Mouse (Mus musculus): ENCODE measurements around the gene Ciz1.

The Ciz1 gene

DNA sequence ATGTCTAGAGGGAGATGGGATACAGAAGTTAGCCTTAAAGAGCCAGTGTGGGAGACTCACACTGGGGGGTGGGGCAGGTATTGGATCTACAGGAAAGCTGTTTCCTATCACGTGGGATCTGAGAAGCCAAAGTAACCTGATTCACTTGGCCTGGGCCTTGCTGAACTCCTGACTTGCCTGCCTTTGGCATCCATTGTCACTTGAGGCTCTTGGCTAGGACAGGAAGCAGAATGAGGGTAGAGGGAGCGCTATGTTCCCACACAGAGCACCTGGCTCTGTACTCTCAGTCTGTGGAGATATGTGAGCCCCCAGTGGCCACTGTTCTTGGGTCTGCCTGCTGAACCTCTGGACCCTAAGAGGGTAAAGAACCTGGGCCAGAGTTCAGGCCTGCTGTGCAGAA, 64.4 kb downstream of the Ciz1 start:
- DNase-seq (ENCODE audit: low spot score in 2 of 2): no peak

DNA sequence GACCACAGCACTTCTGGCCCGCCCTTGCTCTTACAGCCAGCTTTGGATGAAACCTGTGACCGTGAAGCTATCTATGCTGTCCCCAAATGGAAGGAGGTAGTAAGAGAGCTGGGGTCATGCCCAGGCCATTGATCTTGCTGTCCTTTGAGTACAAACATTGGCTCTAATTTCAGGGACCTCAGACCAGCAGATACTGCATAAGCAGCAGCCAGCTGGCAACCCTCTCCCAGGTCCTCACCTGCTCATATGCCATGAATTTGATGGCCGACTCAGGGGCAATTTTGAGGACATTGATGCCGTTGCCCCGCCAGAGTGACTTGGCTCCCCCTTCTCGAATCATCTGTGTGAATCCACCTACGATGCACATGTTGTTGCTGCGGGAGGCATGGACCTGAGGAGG, 65.4 kb downstream of the Ciz1 start:
- no peak for DNase-seq (ENCODE audit: low spot score in 2 of 2)

DNA sequence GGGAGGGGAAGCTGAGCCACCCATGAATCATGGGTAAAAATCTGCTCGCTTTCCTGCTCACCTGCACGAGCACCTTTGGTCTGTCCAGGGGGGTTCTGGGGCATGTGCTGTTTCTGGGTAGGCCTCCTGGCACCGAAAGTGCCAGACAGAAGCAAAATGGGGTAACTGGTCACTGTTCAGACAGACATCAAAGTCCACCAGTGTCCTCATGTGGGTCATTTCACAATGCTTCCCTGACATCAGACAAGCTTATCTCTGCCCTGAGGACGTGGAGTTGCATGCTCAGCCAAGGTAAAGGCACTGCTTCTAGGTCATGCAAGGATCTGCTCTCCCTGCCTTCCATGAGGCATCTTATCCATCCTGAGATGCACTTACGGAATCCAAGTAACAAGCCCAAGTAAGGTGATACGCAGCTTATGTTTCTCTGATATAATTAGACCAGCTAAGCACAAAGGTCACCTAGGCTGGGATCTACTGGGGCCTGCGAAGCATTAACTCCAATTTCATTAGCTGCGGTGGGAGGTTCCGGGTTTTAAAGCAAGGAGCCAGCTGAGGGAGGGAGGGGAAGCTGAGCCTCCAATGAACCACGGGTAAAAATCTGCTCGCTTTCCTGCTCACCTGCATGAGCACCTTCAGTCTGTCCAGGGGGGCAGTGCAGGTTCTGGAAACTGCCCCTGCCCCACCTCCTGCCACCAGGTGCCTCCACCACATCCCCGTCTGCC, 66.5 kb downstream of the Ciz1 start:
- no peak for DNase-seq (ENCODE audit: low spot score in 2 of 2)

DNA sequence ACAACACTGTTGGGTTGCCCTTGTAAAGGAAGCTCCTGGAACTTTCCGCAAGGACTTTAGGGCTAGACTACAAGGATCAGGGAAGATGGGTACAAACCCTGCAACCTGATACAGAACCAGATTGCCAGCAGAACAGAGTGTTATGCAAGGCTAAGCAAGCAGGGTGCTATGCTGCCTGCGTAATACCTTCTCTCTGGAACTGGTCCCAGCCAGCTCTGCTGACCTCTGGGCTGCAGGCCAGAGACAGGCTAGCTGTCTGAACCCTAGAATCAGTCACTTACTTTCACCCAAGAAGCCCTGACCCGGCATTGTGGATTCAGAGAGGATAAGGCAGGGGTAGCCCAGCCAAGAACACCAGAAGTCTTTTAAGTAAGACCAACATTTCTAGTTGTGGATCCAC, 67.2 kb downstream of the Ciz1 start:
- no peak for DNase-seq (ENCODE audit: low spot score in 2 of 2)

DNA sequence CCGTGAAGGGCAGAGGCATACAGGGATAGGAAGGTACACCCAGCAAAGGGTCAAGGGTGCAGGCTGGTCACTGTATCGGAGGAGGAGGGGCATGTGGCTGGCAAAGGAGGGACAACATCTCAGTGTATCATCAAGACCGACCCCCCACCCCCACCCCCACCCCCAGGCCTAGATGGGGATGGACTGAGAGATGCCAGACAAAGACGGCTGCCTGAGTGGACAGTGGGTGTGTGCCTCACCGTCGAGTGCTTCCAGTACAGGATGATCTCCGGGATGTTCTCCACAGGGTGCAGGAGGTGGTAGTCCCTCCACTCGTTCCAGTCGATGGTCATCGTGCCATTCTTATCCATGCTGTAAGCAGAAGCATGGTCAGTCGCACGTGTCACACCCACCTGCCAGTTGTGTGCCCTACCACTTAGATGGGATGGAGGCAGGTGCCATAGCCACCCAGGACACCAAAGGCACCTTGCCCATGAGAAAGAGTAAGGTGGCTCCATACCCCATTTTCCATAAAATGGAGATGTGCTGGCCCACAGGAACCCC, 68.0 kb downstream of the Ciz1 start:
- no peak for DNase-seq (ENCODE audit: low spot score in 2 of 2)

DNA sequence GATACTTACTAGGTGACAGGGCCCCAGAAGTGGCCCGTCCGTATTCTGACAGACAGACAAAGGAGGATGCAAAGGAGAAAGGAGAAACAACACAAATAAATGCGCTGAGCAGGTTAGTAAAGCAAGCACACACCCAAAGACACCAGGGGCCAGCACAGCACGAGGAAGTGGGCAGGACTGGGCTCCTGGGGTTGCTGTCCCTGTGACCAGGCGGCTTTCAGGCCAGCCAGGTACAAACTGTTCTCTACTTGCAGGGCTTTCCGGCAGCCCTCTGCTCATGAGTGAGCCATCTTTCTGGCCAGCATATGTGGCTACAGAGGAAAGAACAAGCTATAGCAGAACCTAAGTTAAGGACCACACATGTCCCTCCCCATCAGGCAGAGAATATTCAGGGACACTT, 68.5 kb downstream of the Ciz1 start:
- DNase-seq (ENCODE audit: low spot score in 2 of 2): no peak

DNA sequence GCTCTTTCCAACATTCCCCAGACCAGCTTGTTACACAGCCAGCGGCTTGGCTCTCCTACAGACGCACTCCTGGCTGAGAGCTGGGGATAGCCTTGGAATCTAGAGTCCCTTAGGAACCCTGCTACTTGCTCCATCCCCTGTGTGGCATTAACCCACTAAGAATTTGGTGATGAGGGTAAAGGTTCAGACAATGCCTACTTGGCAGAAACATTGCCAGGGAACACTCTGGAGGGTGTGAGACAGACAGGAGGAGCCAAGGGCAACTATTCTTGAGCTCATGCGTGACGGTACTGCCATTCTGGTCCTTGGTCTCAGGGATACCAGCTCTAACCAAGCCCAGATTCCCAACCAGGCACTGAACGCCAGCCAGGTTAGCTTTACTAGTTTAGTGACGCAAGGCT, 69.7 kb downstream of the Ciz1 start:
- DNase-seq (ENCODE audit: low spot score in 2 of 2): no peak

DNA sequence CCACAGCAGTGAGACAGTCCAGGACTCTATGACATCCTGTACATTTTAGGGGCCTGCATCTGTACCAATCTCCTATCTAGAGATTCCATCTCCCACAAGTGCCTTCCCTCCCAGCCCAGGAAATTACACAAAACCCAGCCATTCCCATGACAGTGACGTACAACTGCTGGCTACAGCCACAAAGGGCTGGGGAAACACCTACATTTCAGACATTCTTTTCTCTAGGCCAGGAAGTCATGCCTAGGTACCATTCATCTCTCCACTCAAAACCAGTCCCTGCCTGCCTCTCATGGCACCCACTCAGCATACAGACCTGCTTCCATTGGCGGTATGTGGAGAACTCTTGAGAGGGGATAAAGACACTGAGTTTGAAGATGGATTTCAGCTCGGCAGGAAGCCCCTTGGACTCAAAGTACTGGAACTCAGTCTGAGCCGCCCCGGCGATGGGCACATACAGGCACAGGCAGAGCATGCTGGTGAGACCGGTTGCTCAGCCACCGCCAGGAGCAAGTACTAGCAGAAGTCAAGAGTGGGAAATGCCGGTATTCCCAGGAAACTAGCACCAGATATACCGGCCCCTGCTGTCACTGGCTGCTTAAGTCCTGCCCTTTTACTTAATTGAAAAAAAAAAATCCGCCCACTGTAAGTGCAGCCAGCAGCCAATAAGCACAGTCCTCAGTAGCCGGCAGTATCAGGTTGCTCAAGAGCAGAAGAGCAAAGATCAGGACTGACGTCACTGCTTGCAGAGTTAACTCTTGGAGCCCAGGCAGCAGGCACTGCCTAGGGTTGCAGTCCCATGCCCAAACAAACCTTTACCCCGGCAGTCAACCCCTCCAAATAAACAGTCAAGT, 71.6 kb downstream of the Ciz1 start:
- DNase-seq (ENCODE audit: low spot score in 2 of 2): peak in 1 of 2 experiments; percentile 23

DNA sequence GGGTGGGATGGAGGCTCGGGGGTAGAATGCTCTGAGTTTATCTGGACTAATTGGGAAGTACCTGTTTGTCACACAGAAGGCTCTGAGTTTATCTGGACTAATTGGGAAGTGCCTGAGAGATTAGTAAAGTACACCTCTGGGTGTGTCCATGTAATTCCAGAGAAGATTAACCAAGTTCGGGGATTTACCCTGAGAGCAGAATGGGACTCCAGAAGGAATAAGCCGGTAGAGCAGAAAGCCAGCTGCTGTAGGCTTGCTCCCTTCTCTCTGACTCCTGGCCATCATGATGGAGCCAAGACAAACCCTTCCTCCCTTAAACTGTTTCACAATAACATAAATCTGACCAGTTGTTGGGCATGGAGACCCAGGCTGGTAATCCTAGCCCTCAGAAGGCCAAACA, 72.7 kb downstream of the Ciz1 start:
- DNase-seq (ENCODE audit: low spot score in 2 of 2): no peak

DNA sequence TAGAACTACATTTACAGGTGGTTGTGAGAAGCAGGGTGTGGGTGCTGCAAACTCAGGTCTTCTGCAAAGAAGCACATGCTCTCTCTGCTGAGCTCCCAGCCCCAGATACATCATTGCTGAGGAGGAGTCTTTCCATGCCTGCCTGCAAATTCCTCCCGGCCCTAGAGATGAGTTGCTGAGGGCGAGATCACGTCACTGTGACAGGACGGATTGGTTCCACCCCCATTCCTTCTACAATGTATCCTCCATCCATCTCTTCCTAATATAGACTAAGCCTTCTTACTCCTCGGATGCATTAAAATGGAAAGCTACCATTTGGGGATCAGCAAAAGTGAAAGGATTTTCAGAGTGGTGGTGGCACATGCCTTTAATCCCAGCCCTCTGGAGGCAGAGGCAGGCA, 73.4 kb downstream of the Ciz1 start:
- DNase-seq (ENCODE audit: low spot score in 2 of 2): no peak

DNA sequence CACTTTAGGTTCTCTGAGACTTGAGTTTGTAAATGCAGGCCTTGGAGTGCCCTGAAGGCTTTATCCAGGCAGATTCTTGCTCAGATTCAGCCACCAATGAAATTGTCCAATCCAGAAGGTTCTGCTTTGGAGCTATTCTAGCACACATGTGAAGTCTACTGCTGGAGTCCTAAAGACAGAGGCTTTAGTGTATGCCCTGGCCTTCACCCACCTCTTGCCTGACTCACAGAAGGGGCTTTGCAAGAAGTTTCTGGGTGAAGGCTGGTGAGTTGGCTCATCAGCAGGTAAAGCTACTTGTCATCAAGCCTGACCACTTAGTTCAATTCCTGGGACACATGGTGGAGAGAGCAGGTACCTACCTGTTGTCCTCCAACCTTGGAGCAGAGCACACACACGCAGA, 74.0 kb downstream of the Ciz1 start:
- no peak for DNase-seq (ENCODE audit: low spot score in 2 of 2)

DNA sequence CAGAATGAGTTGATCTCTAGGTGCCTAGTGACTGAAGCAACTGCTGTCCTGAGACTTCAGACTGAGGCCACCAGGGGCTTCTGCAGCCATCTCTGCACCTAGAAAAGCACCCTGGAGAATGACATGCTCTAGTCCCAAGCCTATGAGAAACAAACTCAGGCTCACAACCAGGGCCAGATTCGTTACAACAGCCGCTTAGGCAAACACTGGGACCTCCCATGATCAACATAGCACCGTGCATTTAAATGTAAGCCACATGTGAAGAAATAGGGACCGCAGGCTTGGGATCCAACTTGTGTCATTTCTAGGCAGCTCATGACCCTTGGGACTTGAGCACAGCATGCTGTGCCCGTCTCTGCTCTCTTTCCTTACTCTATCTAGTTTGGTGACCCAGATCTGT, 75.6 kb downstream of the Ciz1 start:
- no peak for DNase-seq (ENCODE audit: low spot score in 2 of 2)

DNA sequence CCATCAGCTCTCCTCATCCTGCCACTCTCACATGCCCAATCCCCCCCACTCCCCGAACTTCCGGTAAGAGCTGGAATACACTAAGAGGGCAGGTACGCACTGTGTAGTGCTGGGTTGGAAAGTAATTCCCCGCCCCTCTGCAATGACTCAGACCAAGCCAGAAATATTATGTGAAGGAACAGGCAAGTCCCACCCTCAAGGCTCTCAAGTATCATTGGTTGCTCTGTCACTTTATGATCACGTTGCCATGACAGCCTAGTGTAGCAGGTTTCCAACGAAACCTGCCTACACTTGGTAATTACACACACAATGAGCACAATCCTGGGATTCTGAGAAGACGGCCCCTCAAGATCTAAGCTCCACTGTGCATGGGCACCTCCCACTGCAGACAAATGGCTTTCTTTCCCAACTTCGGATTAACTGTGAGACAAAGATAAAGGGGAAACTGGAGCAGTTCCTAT, 76.2 kb downstream of the Ciz1 start:
- DNase-seq (ENCODE audit: low spot score in 2 of 2): no peak

DNA sequence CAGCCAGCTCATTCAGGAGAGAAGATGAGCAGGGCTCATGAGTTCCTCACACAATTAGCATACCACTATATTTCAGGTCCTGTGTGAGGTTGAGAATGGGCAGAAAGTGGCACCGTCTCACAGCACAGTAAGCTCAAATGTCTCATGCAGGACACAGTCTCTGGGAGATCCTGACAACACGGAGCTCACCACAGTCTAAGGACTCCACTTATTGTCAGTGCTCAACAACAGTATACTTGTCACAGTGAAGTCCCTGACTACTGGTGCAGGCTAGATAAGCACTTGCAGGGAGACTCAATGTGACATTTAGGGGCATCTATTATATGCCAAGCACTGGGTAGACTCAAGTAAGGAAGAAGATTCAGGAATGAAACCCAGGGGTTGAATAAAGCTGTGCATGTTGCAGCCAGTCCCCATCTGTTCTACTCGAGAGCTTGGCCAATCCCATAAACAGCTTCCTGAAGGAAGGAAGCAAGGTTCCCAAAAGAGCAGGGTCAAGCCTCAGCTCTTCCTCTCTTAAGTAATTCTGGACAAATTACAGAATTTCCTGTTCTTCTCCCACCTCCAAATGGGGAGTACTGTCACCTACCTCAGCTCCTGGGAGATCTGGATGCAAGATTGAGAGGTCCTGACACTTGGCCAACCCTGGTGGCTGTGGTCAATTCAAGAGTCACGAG, 77.2 kb downstream of the Ciz1 start:
- no peak for DNase-seq (ENCODE audit: low spot score in 2 of 2)

Measured in natural killer cell, adult 2 months (primary cell).